Mouse (Mus musculus) kidney, postnatal 14 days (tissue): Measurements from ENCODE around the gene Olfr212.
"Not testable (repeated sequence)": the region's sequence is repeated elsewhere in the genome, so short reads cannot be mapped to it uniquely, and the experiment has no call there.

Source experiments
- DNase-seq: peaks from one replicate; pipeline ENCODE4 v3.0.0; 2022; ENCODE audit warnings: mixed read lengths

Olfr212 gene

DNA sequence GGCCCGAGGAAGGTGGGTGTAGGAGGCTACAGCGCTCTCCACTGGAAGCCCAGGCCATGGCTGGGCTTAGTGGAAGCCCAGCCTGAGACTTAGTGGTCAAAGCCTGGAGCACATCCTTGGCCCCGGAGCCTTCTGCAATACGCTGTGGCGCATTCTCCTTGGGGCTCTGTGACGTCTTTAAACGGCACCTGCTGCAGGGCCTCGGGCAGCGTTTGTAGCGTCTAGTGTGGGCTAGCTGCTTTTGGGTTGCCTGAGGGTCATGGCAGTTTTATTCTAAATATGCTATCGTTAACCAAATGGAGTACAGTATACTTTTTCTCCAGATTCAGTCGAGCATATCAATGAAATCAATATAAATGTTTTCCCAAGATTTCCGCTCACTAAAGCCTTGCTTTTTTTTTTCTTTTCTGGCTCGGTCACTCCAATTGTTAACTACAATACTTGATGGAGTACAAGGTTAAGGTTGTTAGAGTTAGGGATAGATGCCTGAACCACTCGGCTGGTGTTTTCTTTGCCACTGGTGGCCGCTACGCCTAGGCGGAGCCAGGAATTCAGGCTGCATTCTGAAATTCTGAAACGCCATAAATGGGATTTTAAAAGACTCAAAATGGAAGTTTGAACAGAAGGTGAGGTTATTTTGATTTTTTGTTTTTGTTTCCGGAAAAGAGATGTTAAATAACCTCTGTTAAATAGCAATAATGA, at the start of gene Olfr212:
TSS of gene Olfr212 (plus strand) at position 215 of the 702 bp plus-strand sequence.
- not testable (repeated sequence) for DNase-seq

DNA sequence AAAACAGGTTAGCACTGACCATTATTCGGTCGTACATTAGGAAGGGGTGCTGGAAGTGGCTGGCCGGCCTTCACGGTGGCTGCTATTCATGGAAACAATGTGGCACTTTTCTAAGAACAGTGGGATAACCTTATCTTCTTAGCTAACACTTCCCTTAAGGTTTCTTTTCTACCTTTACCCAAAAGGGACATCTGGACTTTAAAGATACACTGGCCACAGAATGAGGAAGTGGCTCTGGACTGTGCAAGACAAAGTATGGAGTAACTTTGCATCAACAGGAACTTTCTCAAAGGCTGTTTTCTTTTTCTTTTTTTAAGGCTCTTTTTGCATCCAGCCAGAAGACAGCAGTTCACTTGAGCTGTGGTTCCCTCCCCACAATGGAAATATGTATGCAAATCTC, 47.6 kb upstream of the Olfr212 start:
- no peak for DNase-seq

DNA sequence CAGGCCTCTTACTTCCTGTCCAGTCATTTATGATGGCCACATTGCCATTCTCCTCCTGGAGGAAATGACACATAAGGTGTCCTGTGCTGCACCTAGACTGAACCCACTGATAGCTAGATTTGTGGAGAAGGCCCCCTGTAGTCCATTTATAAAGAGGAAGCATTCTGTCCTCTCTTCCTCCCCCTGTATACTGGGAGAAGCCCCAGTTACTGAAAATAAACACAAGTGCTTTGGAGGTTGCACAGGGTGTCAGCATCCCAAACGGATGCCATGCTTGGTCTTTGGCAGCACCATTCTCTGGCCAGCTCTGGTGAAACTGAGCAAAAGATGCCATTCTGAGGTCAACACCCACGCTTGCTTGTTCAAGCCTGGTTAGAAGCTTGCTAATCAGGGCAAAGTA, 47.1 kb upstream of the Olfr212 start:
- no peak for DNase-seq

DNA sequence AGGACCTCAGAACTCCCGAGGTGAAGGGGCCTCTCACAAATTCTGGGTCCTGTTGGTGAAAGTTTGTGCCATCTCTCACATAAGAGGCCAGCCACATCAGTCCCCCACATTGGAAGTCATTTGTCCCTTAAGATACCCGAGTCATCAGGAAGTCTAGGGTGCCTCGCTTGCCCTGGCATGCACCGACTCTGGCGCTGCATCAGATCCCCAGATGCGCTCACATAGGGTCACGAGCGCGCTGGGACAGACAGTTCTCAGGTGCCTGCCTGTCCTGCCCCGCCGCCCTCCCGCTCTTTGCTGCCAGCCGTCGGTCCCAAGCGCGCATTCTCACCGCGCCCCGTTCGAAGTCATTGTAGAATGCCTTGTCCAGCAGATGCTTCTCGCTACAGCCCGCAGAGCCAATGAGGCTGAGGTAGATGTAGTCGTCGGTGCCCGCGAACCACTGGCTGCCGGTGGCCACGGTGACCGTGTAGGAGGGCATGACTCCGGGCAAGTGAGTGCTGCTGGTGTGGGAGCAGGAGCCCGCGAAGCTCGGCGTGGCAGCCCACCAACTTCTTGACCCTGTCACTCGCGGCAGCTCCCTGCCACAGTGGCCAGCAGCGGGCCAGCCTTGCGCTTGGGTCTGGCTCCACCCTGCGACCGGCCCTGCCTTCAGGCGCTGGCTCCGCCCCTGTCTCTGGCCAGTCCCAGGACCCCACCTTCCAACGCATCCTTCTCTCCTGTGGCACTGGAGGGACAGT, 45.6 kb upstream of the Olfr212 start, which contains the start of gene Alox5:
TSS of gene Alox5 (minus strand) at position 635 of the 740 bp plus-strand sequence.
- DNase-seq, result peak; percentile 23

DNA sequence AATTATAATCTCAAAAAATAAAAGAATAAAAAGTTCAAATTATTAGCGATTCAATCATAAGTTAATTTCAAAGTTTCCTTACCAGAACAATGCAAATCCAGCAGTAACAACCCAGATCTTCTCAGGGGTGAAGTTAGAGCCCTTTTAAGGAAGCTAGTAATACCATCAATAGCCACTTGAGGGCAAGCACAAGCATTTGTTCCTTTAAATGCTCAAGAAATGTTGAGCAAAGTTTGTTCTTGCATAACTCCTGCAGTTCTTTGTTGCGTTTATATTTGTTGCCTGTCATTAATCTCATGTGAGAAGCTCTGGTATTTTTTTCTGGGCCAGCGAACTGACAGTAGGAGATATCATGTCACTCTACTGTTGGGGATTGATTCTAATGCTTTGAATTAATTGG, 38.2 kb upstream of the Olfr212 start:
- DNase-seq, result no peak

DNA sequence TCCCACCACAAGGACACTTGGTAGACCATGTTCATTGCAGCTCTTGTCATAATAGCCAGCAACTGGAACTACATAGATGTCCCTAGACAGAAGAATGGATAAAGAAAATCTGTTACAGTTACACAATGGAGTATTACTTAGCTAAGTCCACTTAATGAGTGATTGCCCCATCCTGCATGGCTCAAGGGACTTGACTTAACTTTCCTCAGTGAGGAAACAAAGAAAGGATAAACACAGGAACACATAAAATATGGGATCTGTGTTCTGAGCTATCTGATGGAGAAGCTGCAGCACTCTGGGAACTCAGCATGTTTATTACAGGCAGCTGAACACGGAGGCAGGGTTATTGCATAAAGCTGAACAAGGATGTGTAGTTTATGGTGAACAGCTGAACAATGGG, 21.2 kb upstream of the Olfr212 start:
- no peak for DNase-seq

- DNase-seq, result no peak
Measured at GRCm38 (mm10) chr6:116486833-116487232, 19.5 kb upstream of the Olfr212 start.

DNA sequence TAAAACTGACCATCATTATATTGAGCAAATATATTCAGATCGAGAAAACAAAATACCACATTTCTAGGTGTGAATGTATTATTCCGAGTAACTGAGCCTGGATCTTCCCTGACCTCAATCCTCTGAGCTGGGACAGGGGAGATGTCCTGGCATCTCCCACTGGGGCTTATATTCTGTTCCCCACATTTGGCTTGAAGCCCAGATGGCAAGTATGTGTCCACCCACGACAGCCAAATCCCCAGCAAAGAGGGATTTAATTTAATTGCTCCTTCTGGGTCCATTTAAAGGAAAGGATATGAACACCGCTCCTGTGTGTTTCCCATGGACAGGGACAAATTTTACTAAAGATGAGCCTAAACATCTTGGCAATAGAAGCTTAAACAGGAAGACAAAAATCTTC, 17.5 kb upstream of the Olfr212 start, which contains the start of gene Olfr211:
TSS of gene Olfr211 (plus strand) at position 301 of the 400 bp plus-strand sequence.
- no peak for DNase-seq

DNA sequence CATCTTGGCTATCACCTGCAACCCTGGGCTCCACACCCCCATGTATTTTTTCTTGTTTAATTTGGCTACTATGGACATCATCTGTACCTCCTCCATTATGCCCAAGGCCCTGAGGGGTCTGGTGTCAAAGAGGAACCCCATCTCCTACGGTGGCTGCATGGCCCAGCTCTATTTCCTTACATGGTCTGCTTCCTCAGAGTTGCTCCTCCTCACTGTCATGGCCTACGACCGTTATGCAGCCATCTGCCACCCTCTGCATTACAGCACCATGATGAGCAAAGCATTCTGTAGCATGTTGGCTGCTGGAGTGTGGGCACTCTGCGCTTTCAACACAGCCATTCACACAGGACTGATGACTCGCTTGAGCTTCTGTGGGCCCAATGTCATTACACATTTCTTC, 12.6 kb upstream of the Olfr212 start:
- DNase-seq, result no peak

- no peak for DNase-seq
Measured at GRCm38 (mm10) chr6:116495960-116496359, 10.4 kb upstream of the Olfr212 start.

DNA sequence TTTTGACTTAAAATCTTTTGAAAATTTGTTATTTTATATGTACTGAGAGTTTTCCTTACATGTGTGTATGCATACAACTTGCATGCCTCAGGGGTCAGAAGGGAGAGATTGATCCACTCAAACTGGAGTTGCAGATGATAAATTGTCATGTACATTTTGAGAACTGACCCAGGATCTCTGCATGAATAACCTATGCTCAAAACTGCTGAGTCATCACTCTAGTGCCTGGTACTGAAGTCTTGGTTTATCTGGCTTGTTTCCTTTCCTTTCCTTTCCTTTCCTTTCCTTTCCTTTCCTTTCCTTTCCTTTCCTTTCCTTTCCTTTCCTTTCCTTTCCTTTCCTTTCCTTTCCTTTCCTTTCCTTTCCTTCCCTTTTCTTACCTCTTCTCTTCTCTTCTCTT, 8.5 kb downstream of the Olfr212 start:
- no peak for DNase-seq

GRCm38 (mm10) chr6:116538156-116538555, 31.8 kb downstream of the Olfr212 start, which contains the start of gene Olfr213:
TSS of gene Olfr213 (plus strand) at chr6:116538456.
- DNase-seq, result no peak

- DNase-seq, result no peak
Measured at GRCm38 (mm10) chr6:116542500-116542899, 36.2 kb downstream of the Olfr212 start.

GRCm38 (mm10) chr6:116550841-116551240, 44.5 kb downstream of the Olfr212 start, which contains the start of gene Gm5580:
TSS of gene Gm5580 (plus strand) at chr6:116551141.
- not testable (repeated sequence) for DNase-seq

GRCm38 (mm10) chr6:116553935-116554334, 47.6 kb downstream of the Olfr212 start, which contains the start of gene Olfr214:
TSS of gene Olfr214 (plus strand) at chr6:116554235.
- DNase-seq, result no peak

- DNase-seq, result no peak
Measured at GRCm38 (mm10) chr6:116554952-116555351, 48.6 kb downstream of the Olfr212 start.
